Mouse (Mus musculus): ENCODE results near the gene Myod1.

Gene Myod1

DNA sequence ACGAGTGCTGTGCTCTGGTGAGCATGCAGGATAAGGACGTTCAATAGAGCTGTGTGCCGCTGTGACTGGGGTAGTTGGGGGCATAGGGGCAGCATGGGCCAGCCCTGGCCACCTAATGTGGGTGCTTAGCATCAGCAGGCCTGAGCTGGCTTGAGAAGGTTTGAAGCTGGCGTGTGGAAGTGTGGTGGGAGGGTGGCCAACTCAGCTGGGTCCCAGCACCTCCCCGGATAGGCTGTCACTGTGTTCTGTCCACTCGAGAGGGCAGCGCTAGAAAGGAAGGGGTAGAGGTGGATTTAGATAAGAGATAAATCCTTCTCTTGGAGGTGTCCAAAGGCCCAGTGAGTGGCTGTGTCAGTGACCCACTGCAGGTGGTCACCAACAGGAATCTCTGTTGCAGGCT, 41.2 kb downstream of the Myod1 start:
- no peak for DNase-seq (ENCODE audit: low spot score)

DNA sequence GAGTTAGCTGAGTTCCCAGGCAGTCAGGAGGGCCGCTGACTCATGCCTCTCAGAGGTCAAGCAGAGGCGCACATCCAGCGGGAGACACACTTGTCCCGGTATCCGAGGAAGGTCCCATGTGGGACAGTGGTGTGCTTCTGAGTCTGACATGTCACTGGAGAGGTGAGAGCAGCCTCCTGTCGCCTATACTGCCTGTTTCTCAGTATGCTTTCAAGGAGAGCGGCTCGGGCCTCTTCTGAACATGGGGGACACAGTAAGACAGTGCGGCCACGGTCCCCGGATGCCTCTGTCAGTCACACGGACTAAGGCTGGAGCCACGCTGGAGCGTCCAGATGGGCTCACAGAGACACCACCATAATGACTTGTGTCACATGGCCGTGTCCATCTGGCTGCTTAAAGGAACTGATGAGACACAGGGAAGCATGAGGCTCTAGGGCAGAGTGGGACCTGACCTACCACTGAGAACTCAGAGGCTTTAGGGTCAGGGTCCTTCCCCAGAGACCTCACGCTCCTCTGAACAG, 41.9 kb downstream of the Myod1 start:
- DNase-seq (ENCODE audit: low spot score) = no peak

DNA sequence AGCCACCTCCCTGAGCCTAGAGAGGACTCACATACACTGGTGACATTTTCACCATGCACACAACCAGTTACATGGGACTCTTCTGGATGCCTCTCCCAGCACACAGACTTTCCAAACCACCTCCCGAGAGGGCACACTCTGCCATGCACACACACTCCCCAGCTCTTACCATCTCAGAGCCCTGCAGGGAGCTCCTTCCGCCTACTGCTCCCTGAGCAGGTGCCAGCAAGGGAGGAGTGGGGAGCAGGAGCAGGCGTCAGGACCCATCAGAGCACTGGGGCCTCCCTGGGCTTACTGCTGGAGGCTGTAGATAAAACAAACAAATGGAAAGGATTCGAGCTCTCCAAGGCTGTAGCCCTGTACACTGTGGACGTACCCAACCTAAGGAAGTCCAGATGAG, 45.3 kb downstream of the Myod1 start:
- DNase-seq (ENCODE audit: low spot score) = no peak

DNA sequence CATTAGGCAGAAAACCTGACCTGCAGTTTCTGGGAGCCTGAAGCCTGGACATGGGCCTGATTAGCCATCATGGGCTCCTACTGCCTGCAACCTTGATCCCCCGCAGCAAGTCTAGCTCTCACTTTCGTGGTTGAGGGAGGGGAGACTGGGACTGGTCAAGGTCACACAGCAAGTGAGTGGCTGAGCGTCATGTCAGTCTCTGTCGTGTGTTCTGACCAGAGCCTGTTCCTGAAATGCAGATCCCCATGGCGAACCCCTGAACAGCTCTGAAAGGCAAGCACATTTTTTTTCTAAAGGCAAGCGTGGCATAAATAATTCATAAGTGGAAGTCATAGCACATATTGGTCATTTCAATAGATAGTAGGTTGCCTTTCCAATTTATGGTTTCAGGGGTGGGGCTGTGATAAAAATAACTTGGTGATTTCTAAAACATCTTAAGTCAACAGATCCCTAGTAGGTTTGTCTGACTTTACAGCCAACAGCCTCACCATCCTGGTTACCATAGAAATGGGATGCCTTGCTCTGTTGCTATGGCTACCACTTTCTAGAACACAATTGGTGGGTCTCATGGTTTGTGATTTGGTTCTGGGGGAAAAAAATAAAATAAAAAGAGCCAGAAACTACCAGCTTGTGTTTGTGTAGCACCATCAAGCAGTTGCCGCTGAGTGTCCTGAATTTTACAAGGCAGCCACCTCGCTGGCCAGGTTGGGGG, 45.9 kb downstream of the Myod1 start:
- DNase-seq (ENCODE audit: low spot score) = no peak

GRCm38 (mm10) chr7:46422764-46423412, 46.6 kb downstream of the Myod1 start:
- no peak for DNase-seq (ENCODE audit: low spot score)

GRCm38 (mm10) chr7:46423951-46424350, 47.7 kb downstream of the Myod1 start:
- DNase-seq (ENCODE audit: low spot score) = no peak

- no peak for DNase-seq (ENCODE audit: low spot score)
Observed at GRCm38 (mm10) chr7:46425012-46425411, 48.7 kb downstream of the Myod1 start.
